Mouse (Mus musculus) cortical plate, adult 2 months (tissue): ENCODE measurements around the gene Col26a1.

Experiments
- CTCF ChIP-seq: fragments of 200-500 bp; IDR thresholded peaks from 2 replicates; pipeline ENCODE4 v1.5.1; 2011; ENCODE audit warnings: mild to moderate bottlenecking, control low read depth, low read length; ENCODE audit not compliant: insufficient read depth; ENCODE audit errors: extremely low read depth
- POLR2A ChIP-seq: fragments of 200-500 bp; IDR thresholded peaks from 2 replicates; pipeline ENCODE4 v1.6.1; 2011; ENCODE audit warnings: mild to moderate bottlenecking, low read length, control low read depth; ENCODE audit not compliant: insufficient read depth; ENCODE audit errors: extremely low read depth

- TF ChIP-seq POLR2A (no peak), CTCF (no peak)
Observed at GRCm38 (mm10) chr5:136830156-136830555, 52.9 kb downstream of the Col26a1 start.
